Mouse (Mus musculus) cerebellum, postnatal 14 days (tissue): Measurements from ENCODE around the gene Sept6.

Experiments used
- DNase-seq, 2 experiments: peaks; one replicate each; pipeline ENCODE4 v3.0.0; 2021; ENCODE audit warnings: mixed read lengths in 2 of 2

Gene Sept6

GRCm38 (mm10) chrX:36991694-36992093 is at the start of gene Sept6:
Gene Sept6 (minus strand): TSS chrX:36991794.
- no peak for DNase-seq

DNA sequence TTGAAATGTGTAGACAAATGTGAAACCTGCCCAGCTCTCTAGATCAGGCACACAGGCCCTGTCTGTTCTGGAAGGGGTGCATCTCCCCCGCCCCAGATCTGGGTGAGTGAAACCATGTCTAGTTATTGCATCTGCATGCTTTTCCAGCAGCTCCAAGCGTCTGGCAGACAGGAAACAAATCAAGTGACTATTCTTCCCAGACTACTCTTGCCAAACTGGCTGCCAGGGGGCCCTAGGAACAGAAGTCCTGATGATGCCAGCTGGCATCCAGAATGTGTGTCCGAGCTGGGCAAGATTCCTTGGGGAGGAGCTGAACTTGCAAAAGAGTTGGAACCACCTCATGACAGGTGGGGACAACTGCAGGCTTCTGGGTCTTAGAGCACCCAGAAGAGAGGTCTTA is 36.8 kb upstream of the Sept6 start:
- DNase-seq, result peak; percentile 62

DNA sequence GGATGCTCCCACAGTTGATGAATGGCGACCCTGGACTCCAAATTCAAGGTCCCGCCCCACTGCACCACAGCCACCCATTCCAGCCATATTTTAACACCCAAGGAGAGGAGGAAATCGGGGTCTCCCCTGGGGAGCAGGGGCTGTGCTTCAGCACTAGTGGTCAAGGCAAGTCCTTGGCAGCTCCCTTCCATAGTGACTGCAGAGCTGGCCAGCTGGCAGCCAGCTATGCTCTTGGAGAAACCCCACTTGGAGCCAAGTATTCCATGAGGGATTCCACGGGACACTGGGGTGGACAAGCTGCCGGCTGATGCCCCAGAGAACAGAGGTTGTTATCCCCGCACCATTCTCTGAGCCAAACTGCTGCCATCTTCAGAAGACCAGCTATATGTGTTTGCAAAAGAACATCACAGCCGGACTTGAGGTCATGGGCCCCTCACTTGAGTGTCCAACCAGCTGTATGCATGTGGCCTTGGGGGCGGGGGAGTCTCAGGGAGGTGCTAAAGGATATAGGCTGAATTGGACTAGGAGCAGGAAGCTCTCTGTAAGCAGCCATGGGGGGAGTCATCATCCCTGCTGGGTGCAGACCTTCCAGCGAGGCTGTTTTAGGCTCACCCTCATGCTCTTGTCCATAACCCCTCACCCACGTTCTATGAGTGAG is 32.2 kb upstream of the Sept6 start:
- DNase-seq, result no peak

DNA sequence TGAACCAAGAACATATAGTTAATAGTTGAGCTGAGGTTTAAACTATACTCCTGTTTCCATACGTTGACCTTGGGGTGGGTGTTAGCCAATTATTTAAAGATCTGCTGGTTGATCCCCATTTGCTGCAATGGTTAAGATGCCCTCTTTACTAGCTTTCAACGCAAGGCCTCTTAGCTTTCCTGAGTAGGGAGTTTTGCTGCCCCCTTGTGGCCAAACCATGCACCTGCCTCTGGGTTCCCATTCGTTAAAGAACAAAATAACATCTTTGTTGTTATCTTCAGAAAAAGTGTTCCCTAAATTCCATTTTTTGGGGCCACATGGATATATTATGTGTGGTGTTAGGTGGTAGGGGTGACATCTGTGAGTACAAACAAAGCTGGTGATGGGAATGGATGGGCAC is 31.1 kb upstream of the Sept6 start:
- peak; percentile 72 to 83 for DNase-seq

DNA sequence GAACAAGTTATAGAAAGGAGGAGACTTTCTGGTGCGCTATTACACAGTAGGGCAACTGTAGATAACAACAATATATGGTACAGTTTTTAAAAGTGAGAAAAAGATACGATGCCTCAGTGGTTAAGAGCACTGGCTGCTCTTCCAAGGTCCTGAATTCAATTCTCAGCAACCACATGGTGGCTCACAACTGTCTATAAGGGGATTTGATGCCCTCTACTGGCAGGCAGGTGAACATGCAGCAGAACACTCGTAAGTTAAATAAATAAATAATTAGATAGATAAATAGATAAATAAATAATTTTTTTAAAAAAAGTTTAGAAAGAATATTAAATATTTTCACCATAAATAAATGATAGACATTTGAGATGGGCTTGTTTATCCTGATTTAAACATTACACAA is 27.5 kb upstream of the Sept6 start:
- no peak for DNase-seq

DNA sequence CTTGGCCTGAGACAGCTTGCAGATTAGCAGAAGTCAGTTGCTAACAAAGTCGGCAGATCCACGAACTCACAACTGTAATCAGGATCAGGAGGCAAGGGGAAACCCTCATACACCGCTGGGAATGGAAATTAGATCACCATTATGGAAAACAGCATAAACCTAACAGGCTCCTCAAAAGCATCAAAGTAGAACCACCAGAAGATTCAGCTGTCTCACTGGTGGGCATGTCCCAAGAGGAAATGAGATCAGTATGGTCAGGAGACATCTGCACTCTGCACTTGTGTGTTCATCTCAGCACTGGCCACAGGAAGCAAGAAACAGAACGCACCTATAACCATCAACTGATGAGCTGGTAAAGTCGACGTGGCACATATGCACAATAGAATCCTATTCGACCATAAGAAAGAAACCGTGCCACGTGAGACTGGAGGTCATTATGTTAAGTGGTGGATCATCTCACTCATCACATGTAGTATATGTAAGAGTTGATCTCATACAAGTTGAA is 26.6 kb upstream of the Sept6 start:
- DNase-seq, result no peak

GRCm38 (mm10) chrX:37013870-37014269 is 22.3 kb upstream of the Sept6 start:
- DNase-seq, result no peak

- no peak for DNase-seq
Observed at GRCm38 (mm10) chrX:36991039-36991438, 555 bp downstream of the Sept6 start.

GRCm38 (mm10) chrX:36989752-36990404 is 1.7 kb downstream of the Sept6 start:
- no peak for DNase-seq

- DNase-seq, result peak; percentile 45 to 57
Observed at GRCm38 (mm10) chrX:36989234-36989751, 2.3 kb downstream of the Sept6 start.

- peak in 1 of 2 experiments; percentile 38 for DNase-seq
Observed at GRCm38 (mm10) chrX:36988754-36989153, 2.8 kb downstream of the Sept6 start.

- no peak for DNase-seq
Observed at GRCm38 (mm10) chrX:36987851-36988250, 3.7 kb downstream of the Sept6 start.

DNA sequence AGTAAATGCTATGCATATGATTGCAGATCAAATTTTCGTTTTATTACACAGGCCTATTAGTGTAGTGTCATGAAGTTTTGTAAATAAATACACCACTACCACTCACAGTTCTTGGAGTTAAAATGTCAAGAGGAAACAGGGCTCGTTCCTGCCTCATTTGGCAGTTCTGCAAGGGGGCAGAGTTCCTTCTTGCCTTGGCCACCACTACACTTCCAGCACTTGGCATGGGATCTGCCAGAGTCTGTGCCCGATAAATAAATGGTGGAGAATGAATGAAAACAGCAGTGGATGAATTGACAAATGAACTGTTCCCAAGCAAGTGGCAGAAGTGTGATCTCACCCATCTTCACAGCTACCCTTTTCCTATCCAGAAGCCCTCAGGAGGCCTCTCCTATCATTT is 6.6 kb downstream of the Sept6 start:
- no peak for DNase-seq

DNA sequence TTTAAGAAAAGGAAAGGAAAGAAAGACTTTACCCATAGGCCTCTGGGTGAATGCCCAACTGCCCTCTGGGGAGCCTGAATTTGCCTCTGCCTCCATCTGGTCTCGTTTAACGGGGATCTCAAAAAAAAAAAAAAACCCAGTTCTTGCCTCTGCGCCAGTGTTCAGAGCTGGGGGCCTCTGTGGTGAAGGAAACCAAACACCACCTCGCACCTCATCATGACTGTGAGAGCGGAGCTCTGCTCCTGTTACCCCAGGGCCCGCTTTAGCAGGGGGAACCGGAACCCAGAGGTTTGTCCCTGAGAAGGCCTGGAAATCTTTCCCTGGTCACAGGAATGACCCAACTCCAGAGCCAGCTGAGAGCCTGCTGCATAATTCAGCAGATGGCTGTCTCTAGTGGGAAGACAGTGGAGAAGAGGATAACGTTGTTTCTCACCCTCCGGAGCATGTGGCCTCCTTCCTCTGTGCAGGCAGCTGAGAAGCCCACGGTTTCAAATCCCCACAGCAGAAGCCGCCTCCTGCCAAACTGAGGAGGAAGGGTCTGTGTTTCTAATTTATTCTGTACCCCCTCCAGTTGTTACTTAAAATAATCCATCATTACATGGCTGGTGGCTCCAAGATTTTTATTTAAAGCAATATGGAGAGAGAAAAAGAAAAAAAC is 7.8 kb downstream of the Sept6 start:
- peak in 1 of 2 experiments; percentile 47 for DNase-seq

- DNase-seq, result peak; percentile 28 to 48
Observed at GRCm38 (mm10) chrX:36982892-36983653, 8.5 kb downstream of the Sept6 start.

DNA sequence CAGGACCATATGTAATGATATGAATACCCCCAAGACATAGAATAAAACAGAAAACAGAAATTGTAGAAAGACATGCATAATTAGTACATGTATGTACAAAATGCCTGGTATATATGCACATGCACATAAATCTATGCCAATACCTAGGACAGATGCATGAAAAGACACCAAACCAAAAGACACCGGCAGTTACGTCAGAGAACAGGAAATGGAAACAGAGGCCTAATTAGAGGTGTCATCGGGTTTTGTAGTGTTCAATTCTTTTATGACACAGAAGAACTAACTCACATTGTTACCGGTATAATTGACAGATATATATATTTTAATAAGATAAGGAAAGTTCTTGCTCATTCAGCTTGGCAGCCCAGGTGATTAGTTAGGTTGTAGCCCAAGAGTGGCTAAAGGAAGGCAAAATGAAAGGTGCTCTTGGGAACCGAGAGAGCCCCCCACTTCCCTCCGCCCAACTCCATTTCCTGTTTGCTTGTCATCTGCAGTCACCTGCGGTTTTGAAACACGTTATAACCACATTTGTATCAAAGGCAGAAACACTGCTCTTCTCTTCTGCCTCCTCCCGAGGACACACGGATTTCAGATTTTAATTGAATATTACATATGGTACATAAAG is 10.9 kb downstream of the Sept6 start:
- no peak for DNase-seq

DNA sequence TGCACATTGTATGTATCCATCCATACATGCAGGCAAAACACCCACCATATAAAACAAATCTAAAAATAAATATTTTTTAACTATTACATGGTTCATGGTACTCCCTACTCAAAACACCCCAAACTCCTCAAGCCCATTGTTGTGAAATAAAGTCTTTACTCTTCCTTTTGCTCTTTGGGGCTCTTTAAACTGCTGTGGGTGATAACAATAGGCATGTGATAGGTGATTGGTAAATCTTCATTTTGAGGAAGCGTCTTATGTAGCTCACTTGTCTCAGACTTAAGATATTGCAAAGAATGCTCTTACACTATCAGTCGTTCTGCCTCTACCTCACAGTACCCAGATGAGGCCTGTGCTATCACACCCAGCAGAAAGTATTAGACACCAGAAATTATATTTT is 13.7 kb downstream of the Sept6 start:
- no peak for DNase-seq

DNA sequence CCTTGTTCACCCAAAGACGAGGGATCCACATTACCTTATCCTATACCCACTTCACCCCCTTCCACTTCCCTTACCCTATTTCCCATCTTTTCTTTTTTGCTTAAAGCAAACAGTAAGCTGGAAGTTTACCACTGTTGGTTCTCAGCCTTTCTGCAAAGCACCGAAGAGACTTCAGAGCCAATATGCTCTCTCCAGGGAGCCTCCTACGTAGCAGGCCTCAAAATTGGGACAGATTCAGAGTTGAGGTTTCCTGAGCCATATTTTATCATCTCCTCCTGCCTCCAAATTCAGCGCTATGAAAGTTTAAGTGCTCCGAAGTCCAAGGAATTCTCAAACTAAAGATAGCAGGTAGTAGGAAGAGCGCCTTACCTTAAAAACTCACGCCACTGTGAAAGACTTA is 14.6 kb downstream of the Sept6 start:
- DNase-seq, result no peak

- no peak for DNase-seq
Observed at GRCm38 (mm10) chrX:36976272-36976671, 15.3 kb downstream of the Sept6 start.

- DNase-seq, result peak; percentile 26 to 30
Observed at GRCm38 (mm10) chrX:36974905-36975304, 16.7 kb downstream of the Sept6 start.

DNA sequence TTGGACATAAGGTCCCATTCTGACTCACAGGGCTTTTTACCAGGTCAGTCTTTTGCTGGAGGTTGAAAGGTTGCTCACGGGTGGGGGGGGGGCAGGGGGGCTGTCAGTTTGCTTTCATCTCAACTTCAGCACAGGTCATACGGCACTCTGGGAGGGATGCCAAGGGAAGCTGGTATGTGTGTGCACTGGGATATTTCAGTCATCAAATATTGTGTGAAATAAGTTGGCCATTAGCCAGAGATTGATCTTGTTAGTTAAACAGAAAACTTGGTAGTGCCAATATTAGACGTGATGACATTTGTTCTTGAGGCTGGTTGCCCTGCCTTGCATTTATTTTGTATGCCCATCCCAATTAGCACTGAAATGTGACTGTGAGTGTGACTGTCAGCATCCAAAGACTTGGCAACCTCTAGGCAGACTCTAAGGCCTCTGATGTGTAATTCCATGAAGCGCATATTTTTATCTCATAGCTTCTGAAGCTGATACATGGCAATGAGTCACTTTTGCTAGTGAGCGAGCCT is 18.6 kb downstream of the Sept6 start:
- no peak for DNase-seq

- DNase-seq, result no peak
Observed at GRCm38 (mm10) chrX:36971156-36971555, 20.4 kb downstream of the Sept6 start.
